ENCODE assay signal across 8 mouse cellular contexts in genomic region chr1:33907421-33908190, GRCm38 (mm10). TPM values are rescaled to one million over a fixed set of nuclear protein-coding genes. Genes with fewer than 3 reads are reported as not detected.
DNase-seq lines count a peak whose midpoint lies in the region; ATAC-seq and TF ChIP-seq lines count a peak whose summit lies in the region.

Gene Bend6, minus strand, starts transcription at chr1:33907816.

- intact Hi-C loops in heart, postnatal 10 days (cut with DNase I) = loop anchor here (1.0 to 5.0 kb wide), 2 partner anchors 40 to 57 kb away; no protein-coding TSS in a partner anchor

- peaks cover 33% of the 10 kb centered on the region for H3K4me1 ChIP-seq in forebrain, embryonic 15.5 days
- no peaks in the 10 kb centered on the region for H3K4me1 ChIP-seq in lung, embryonic 14.5 days (ENCODE audit: insufficient read depth)

- peak within 1 kb of the TSS; percentile 82 for H3K4me3 ChIP-seq in forebrain, embryonic 15.5 days
- peak within 1 kb of the TSS; percentile 52 for H3K4me3 ChIP-seq in lung, embryonic 14.5 days (ENCODE audit: low read depth, low read length)

- peak within 1 kb of the TSS; percentile 85 for H3K27ac ChIP-seq in forebrain, embryonic 15.5 days (replicated peaks)
- H3K27ac ChIP-seq in lung, embryonic 14.5 days (ENCODE audit: low read depth) = no peak within 1 kb of the TSS

- H3K36me3 ChIP-seq in forebrain, embryonic 15.5 days = no peaks in the 10 kb centered on the region
- H3K36me3 ChIP-seq in lung, embryonic 14.5 days (ENCODE audit: insufficient read depth) = no peaks in the 10 kb centered on the region

- under 1% methylated on average over 70 of the region's 110 CpGs for WGBS in forebrain, embryonic 15.5 days
- under 1% methylated on average over 72 of the region's 110 CpGs for WGBS in lung, embryonic 14.5 days

- H3K9me3 ChIP-seq in forebrain, embryonic 15.5 days = no peaks in the 10 kb centered on the region
- no peaks in the 10 kb centered on the region for H3K9me3 ChIP-seq in lung, embryonic 14.5 days (ENCODE audit: low read depth, low read length)

- H3K4me2 ChIP-seq in forebrain, embryonic 15.5 days (replicated peaks) = peak within 1 kb of the TSS; percentile 69
- peak within 1 kb of the TSS; percentile 96 for H3K4me2 ChIP-seq in lung, embryonic 14.5 days

- H3K27me3 ChIP-seq in forebrain, embryonic 15.5 days = 0 out of 2 replicates have a peak, but pooled peaks cover 2% of the 10 kb centered on the region
- H3K27me3 ChIP-seq in lung, embryonic 14.5 days (ENCODE audit: insufficient read depth, low read length) = peaks cover 39% of the 10 kb centered on the region

- peak; percentile 39; the same call in 1 of the 2 replicates for TF ChIP-seq CTCF in lung, embryonic 14.5 days (IDR thresholded peaks at IDR 0.05; ENCODE audit: low read depth)

- peak; percentile 87 for ATAC-seq in forebrain, embryonic 15.5 days (replicated peaks)
- peak; percentile 88 for ATAC-seq in lung, embryonic 14.5 days (ENCODE audit: insufficient read depth)

- peak within 1 kb of the TSS; percentile 71 for H3K9ac ChIP-seq in forebrain, embryonic 15.5 days (replicated peaks)
- H3K9ac ChIP-seq in lung, embryonic 14.5 days = peak within 1 kb of the TSS; percentile 54

- peak; percentile 83 for DNase-seq in R1 (ENCODE audit: low read depth, low spot score)
- DNase-seq in cerebellum, adult 18-20 months = peak; percentile 79 to 93
- DNase-seq in heart, postnatal 10 days = peak; percentile 74 to 76
- DNase-seq in layer of hippocampus, adult 9-11 months = peak; percentile 75
- peak; percentile 74 for DNase-seq in lung, embryonic 14.5 days
- peak; percentile 65 for DNase-seq in ovary, postnatal 36 days (ENCODE audit: low spot score)
- DNase-seq in urinary bladder, postnatal 25 days (ENCODE audit: low spot score) = peak; percentile 58

RNA-seq across cellular contexts. Expression of gene Bend6, which starts in this region (rescaled TPM):
- 42.8 and 47.1 TPM in 2 replicates for polyA plus RNA-seq in forebrain, embryonic 15.5 days (2015; fragmentation: Nextera tagmentation; extraction: Ambion mirVana)
- total RNA-seq in heart, postnatal 10 days (2021) = 1 to 10 TPM; 3.2 to 4.1 TPM
- polyA plus RNA-seq in lung, embryonic 14.5 days (2014; fragmentation: Nextera tagmentation; extraction: Ambion mirVana) = 0.21 and 1.0 TPM in 2 replicates

Comparison
In these comparisons a context has a peak if more than half of its experiments do, and no peak if none do; other contexts are left out.
1. RNA of gene Bend6 (polyA plus RNA-seq): 42.8 to 47.1 TPM in forebrain, embryonic 15.5 days; 0.21 to 1.0 TPM in lung, embryonic 14.5 days; every median in the first group is over 10 times any median in the second.
2. Peak in every context shown above with its lines, with median percentiles within 50 percentile points of each other: DNase-seq.